Comparison of ENCODE assay signal across 8 mouse cellular contexts in the genomic region with DNA sequence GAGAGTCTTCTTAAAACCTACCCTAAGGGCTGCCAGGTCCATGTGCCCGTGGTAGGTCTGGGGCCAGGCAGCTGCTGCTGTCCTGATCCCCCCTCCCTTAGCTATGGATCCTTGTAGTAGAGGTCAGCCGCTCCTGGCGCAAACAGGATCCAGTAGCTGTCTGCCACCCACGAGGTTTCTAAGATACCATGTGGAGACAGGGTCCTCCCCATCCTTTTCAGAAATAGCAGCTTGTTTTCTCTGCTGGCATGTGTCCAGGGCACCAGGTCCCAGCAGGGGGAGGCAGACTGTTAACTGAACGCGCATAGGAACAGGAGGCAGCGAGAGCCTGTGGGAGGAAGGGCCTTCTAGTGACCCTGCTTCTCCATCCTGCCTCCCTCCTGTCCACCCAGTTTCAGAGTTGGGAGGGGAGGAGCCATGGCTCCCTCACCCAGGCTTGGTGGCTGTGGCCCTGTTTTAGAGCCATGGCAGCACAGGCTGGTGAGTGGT. TPM values are rescaled to one million over a fixed set of nuclear protein-coding genes. Genes with fewer than 3 reads are reported as not detected.
DNase-seq lines count a peak whose midpoint lies in the region; ATAC-seq and TF ChIP-seq lines count a peak whose summit lies in the region.

No protein-coding gene starts in this region.

- no peak overlapping the region for H3K9ac ChIP-seq in lung, embryonic 14.5 days
- H3K9ac ChIP-seq in heart, embryonic 12.5 days: 0 out of 2 replicates have a peak overlapping the region, but pooled peaks have one; percentile 37
- no peak overlapping the region for H3K9ac ChIP-seq in kidney, postnatal 0 days (ENCODE audit: low read depth, low read length)
- H3K9ac ChIP-seq in liver, embryonic 12.5 days: no peak overlapping the region

- H3K27me3 ChIP-seq in lung, embryonic 14.5 days (ENCODE audit: insufficient read depth, low read length): no peaks in the 10 kb centered on the region
- no peaks in the 10 kb centered on the region for H3K27me3 ChIP-seq in heart, embryonic 12.5 days (replicated peaks)
- H3K27me3 ChIP-seq in kidney, postnatal 0 days (ENCODE audit: insufficient read depth, low read length): no peaks in the 10 kb centered on the region
- H3K27me3 ChIP-seq in liver, embryonic 12.5 days (replicated peaks): no peaks in the 10 kb centered on the region
- no peaks in the 10 kb centered on the region for H3K27me3 ChIP-seq in thymus, adult 2 months (ENCODE audit: control insufficient read depth, insufficient read depth, low read length)

- peak overlapping the region; percentile 69; the same call in 1 of the 2 replicates for H3K27ac ChIP-seq in lung, embryonic 14.5 days (ENCODE audit: low read depth)
- H3K27ac ChIP-seq in heart, embryonic 12.5 days (ENCODE audit: poor library complexity, severe bottlenecking): peak overlapping the region; percentile 77
- H3K27ac ChIP-seq in kidney, postnatal 0 days: peak overlapping the region; percentile 79
- peak overlapping the region; percentile 37 for H3K27ac ChIP-seq in liver, embryonic 12.5 days
- H3K27ac ChIP-seq in thymus, adult 2 months (ENCODE audit: control insufficient read depth, insufficient read depth, low read length): no peak overlapping the region

- no peak for TF ChIP-seq POLR2A in thymus, adult 2 months (IDR thresholded peaks at IDR 0.05; ENCODE audit: control insufficient read depth, extremely low read depth, insufficient read depth, low read length, poor library complexity)

- H3K4me3 ChIP-seq in lung, embryonic 14.5 days (ENCODE audit: low read depth, low read length): no peak overlapping the region
- no peak overlapping the region for H3K4me3 ChIP-seq in heart, embryonic 12.5 days
- H3K4me3 ChIP-seq in kidney, postnatal 0 days (replicated peaks; ENCODE audit: low read depth, low read length): no peak overlapping the region
- H3K4me3 ChIP-seq in liver, embryonic 12.5 days: no peak overlapping the region
- no peak overlapping the region for H3K4me3 ChIP-seq in thymus, adult 2 months (ENCODE audit: control insufficient read depth, insufficient read depth, low read length)

- peaks cover 47% of the 10 kb centered on the region for H3K36me3 ChIP-seq in lung, embryonic 14.5 days (ENCODE audit: insufficient read depth)
- peaks cover 39% of the 10 kb centered on the region for H3K36me3 ChIP-seq in heart, embryonic 12.5 days
- H3K36me3 ChIP-seq in kidney, postnatal 0 days (ENCODE audit: insufficient read depth, low read length): peaks cover 28% of the 10 kb centered on the region
- peaks cover 55% of the 10 kb centered on the region for H3K36me3 ChIP-seq in liver, embryonic 12.5 days
- H3K36me3 ChIP-seq in thymus, adult 2 months (ENCODE audit: control insufficient read depth, insufficient read depth, low read length): peaks cover 30% of the 10 kb centered on the region

- WGBS in lung, embryonic 14.5 days: 19% methylated on average over 7 of the region's 7 CpGs
- 5% methylated on average over 7 of the region's 7 CpGs for WGBS in heart, embryonic 12.5 days
- WGBS in kidney, postnatal 0 days: 7% methylated on average over 7 of the region's 7 CpGs
- WGBS in liver, embryonic 12.5 days (ENCODE audit: insufficient replicate concordance): 63% methylated on average over 7 of the region's 7 CpGs
- 50% methylated on average over 7 of the region's 7 CpGs for WGBS in thymus, adult 2 months

- H3K4me1 ChIP-seq in lung, embryonic 14.5 days (ENCODE audit: insufficient read depth): peaks cover 4% of the 10 kb centered on the region; the same call in 1 of the 2 replicates
- H3K4me1 ChIP-seq in heart, embryonic 12.5 days (replicated peaks): peaks cover 22% of the 10 kb centered on the region
- H3K4me1 ChIP-seq in kidney, postnatal 0 days (replicated peaks; ENCODE audit: insufficient read depth, low read length): peaks cover 15% of the 10 kb centered on the region; the same call in 1 of the 2 replicates
- H3K4me1 ChIP-seq in liver, embryonic 12.5 days: peaks cover 16% of the 10 kb centered on the region
- H3K4me1 ChIP-seq in thymus, adult 2 months (replicated peaks; ENCODE audit: control insufficient read depth, insufficient read depth, low read length): peaks cover 10% of the 10 kb centered on the region

- peak; percentile 86 for DNase-seq in lung, embryonic 14.5 days
- no peak for DNase-seq in lung, adult 18-20 months
- DNase-seq in embryo, embryonic 11 days: peak; percentile 38
- DNase-seq in kidney, postnatal 0 days (ENCODE audit: low spot score): peak; percentile 96
- DNase-seq in ovary, postnatal 14 days (ENCODE audit: low spot score): peak; percentile 62
- no peak for DNase-seq in thymus, adult 2 months

- TF ChIP-seq CTCF in lung, embryonic 14.5 days (IDR thresholded peaks at IDR 0.05; ENCODE audit: low read depth): peak; percentile 54
- peak; percentile 69 for TF ChIP-seq CTCF in kidney, postnatal 0 days (IDR thresholded peaks at IDR 0.05; ENCODE audit: low read depth)
- no peak for TF ChIP-seq CTCF in thymus, adult 2 months (IDR thresholded peaks at IDR 0.05; ENCODE audit: borderline replicate concordance, control insufficient read depth, extremely low read depth, insufficient read depth, low read length, poor library complexity)

- H3K9me3 ChIP-seq in lung, embryonic 14.5 days (ENCODE audit: low read depth, low read length): no peaks in the 10 kb centered on the region
- H3K9me3 ChIP-seq in heart, embryonic 12.5 days (replicated peaks): no peaks in the 10 kb centered on the region
- H3K9me3 ChIP-seq in kidney, postnatal 0 days (replicated peaks; ENCODE audit: low read length): no peaks in the 10 kb centered on the region
- H3K9me3 ChIP-seq in liver, embryonic 12.5 days (replicated peaks): no peaks in the 10 kb centered on the region

- H3K4me2 ChIP-seq in lung, embryonic 14.5 days: no peak overlapping the region
- H3K4me2 ChIP-seq in heart, embryonic 12.5 days: peak overlapping the region; percentile 11; the same call in 1 of the 2 replicates
- H3K4me2 ChIP-seq in kidney, postnatal 0 days (ENCODE audit: low read length): no peak overlapping the region
- no peak overlapping the region for H3K4me2 ChIP-seq in liver, embryonic 12.5 days

- ATAC-seq in lung, embryonic 14.5 days (ENCODE audit: insufficient read depth): peak; percentile 77
- ATAC-seq in heart, embryonic 12.5 days (ENCODE audit: insufficient number of reproducible peaks, low FRiP score): peak; percentile 83
- ATAC-seq in kidney, postnatal 0 days (replicated peaks; ENCODE audit: low FRiP score, low read depth): peak; percentile 78
- ATAC-seq in liver, embryonic 12.5 days: 0 out of 2 replicates have a peak, but pooled peaks have one; percentile 28

RNA-seq across cellular contexts. Expression of a gene that starts 16.2 kb away (rescaled TPM):
- polyA plus RNA-seq in lung, embryonic 14.5 days (2014; fragmentation: Nextera tagmentation; extraction: Ambion mirVana): 94.7 and 98.7 TPM in 2 replicates
- 61.4 and 62.9 TPM in 2 replicates for polyA plus RNA-seq in heart, embryonic 12.5 days (2016; fragmentation: Nextera tagmentation; extraction: Ambion mirVana)
- polyA plus RNA-seq in kidney, postnatal 0 days (2015; fragmentation: Nextera tagmentation; extraction: Ambion mirVana): 77.0 and 78.7 TPM in 2 replicates
- polyA plus RNA-seq in liver, embryonic 12.5 days (2016; fragmentation: Nextera tagmentation; extraction: Ambion mirVana): 37.6 and 37.9 TPM in 2 replicates
- polyA plus RNA-seq in thymus, adult 2 months (2012; rRNA removed): 189 and 234 TPM in 2 replicates

RNA-seq across cellular contexts. Expression of a gene that starts 16.4 kb away (rescaled TPM):
- polyA plus RNA-seq in lung, embryonic 14.5 days (2014; fragmentation: Nextera tagmentation; extraction: Ambion mirVana): 15.6 and 16.4 TPM in 2 replicates
- 14.6 and 15.4 TPM in 2 replicates for polyA plus RNA-seq in heart, embryonic 12.5 days (2016; fragmentation: Nextera tagmentation; extraction: Ambion mirVana)
- polyA plus RNA-seq in kidney, postnatal 0 days (2015; fragmentation: Nextera tagmentation; extraction: Ambion mirVana): 14.3 and 15.5 TPM in 2 replicates
- polyA plus RNA-seq in liver, embryonic 12.5 days (2016; fragmentation: Nextera tagmentation; extraction: Ambion mirVana): 11.0 TPM in 2 replicates
- 60.6 and 65.2 TPM in 2 replicates for polyA plus RNA-seq in thymus, adult 2 months (2012; rRNA removed)

RNA-seq across cellular contexts. Expression of a gene that starts 54.7 kb away (rescaled TPM):
- polyA plus RNA-seq in lung, embryonic 14.5 days (2014; fragmentation: Nextera tagmentation; extraction: Ambion mirVana): 22.5 and 23.6 TPM in 2 replicates
- polyA plus RNA-seq in heart, embryonic 12.5 days (2016; fragmentation: Nextera tagmentation; extraction: Ambion mirVana): 22.6 and 25.6 TPM in 2 replicates
- polyA plus RNA-seq in kidney, postnatal 0 days (2015; fragmentation: Nextera tagmentation; extraction: Ambion mirVana): 14.2 and 15.5 TPM in 2 replicates
- polyA plus RNA-seq in liver, embryonic 12.5 days (2016; fragmentation: Nextera tagmentation; extraction: Ambion mirVana): 17.4 and 18.8 TPM in 2 replicates
- 75.4 and 90.9 TPM in 2 replicates for polyA plus RNA-seq in thymus, adult 2 months (2012; rRNA removed)

Comparison
In these comparisons a context has a peak if more than half of its experiments do, and no peak if none do; other contexts are left out.
1. DNase-seq: peak in lung, embryonic 14.5 days (single experiment), embryo, embryonic 11 days (single experiment), kidney, postnatal 0 days (single experiment) and ovary, postnatal 14 days (single experiment); none in lung, adult 18-20 months (0 of 2) and thymus, adult 2 months (single experiment).
2. ATAC-seq: peak in every context shown above with its lines; median percentile 83 in heart, embryonic 12.5 days; 78 in kidney, postnatal 0 days; 77 in lung, embryonic 14.5 days; 28 in liver, embryonic 12.5 days.